Mouse (Mus musculus) CH12.LX (cell line): ENCODE measurements at regions not wholly inside any gene's neighbourhood (a gene's known extent, or its start where the extent isn't known, plus 50 kb on each side); places are given as distances from the start of the nearest gene placed in this dataset.

Experiments used
- CTCF ChIP-seq, 2 experiments: IDR thresholded peaks in 1 of 2; conservative IDR thresholded peaks in 1 of 2; 2 replicates each; pipeline ENCODE4 v1.5.1; 2011 to 2012; ENCODE audit warnings: low read depth in 2 of 2, low read length in 2 of 2, improper control_type of control experiment in 1 of 2, inconsistent platforms in 1 of 2, mild to moderate bottlenecking in 1 of 2, moderate library complexity in 1 of 2
- ETS1 ChIP-seq: conservative IDR thresholded peaks from 2 replicates; pipeline ENCODE4 v1.6.1; 2012; ENCODE audit warnings: low read depth, mild to moderate bottlenecking, inconsistent platforms, low read length, improper control_type of control experiment, moderate library complexity
- GABPA ChIP-seq: IDR thresholded peaks from 2 replicates; pipeline ENCODE4 v1.6.1; 2012; ENCODE audit warnings: low read depth, low read length, improper control_type of control experiment, inconsistent platforms; ENCODE audit not compliant: insufficient replicate concordance
- JUND ChIP-seq: conservative IDR thresholded peaks from 2 replicates; pipeline ENCODE4 v1.6.1; 2011; ENCODE audit warnings: low read depth, low read length, improper control_type of control experiment
- POLR2A ChIP-seq: IDR thresholded peaks from 2 replicates; pipeline ENCODE4 v1.6.1; 2011; ENCODE audit warnings: low read depth, mild to moderate bottlenecking, improper control_type of control experiment, low read length
- ZC3H11A ChIP-seq: IDR thresholded peaks from 2 replicates; pipeline ENCODE4 v1.6.1; 2012; ENCODE audit warnings: low read depth, mild to moderate bottlenecking, inconsistent platforms, low read length, improper control_type of control experiment

DNA sequence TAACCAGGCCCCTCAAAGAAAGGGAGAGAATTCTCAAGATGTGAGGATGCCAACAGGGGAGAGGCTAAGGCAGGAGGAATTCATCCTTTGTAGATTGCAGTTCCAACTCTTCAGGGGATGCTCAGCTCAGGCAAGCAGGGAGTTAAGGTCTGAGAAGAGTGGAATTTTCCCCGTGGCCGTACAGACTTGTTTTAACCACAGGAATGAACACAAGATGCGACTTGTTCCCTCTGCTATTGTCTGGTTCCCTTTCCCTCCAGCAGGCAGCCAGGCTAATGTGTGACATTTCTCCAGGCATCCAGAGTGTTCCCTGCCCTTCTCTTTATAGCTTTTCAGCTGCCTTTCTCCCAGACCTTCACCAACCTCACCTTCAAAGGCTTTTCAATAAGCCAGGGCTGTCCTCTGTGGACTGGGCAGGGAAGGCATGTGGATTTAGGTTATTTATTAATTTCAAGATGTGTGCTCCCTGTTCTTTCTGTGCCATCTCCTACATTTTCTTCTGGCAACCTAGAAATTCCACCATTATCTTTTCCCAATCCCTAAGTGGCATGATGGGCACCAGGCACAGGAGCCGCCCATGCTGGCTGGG is 198.6 kb upstream of the Camk1g start:
- TF ChIP-seq CTCF (conservative IDR thresholded peaks at IDR 0.05 in 1 of 2, IDR thresholded peaks at IDR 0.05 in 1 of 2; ENCODE audit: low read depth in 2 of 2, low read length in 2 of 2) (no peak), JUND (no peak), GABPA (no peak), POLR2A (no peak), ZC3H11A (no peak), ETS1 (no peak)
